Mouse (Mus musculus) adrenal gland, adult 2 months (tissue): ENCODE measurements around the gene Abtb2. TPM values are rescaled to one million over a fixed set of nuclear protein-coding genes. Genes with fewer than 3 reads are reported as not detected.

Experiments
- DNase-seq: peaks from one replicate; pipeline ENCODE4 v3.0.0; 2021
- polyA plus RNA-seq: library from polyadenylated mRNA; depleted of rRNA; stranded (reverse); fragments of >200 nt; gene quantifications from 2 replicates; pipeline ENCODE4 v1.2.3, GENCODE M21; 2012
- total RNA-seq, 2 experiments: library from RNA; stranded (reverse); gene quantifications; 2 replicates each; pipeline ENCODE4 v1.2.3; 2021

Abtb2 gene
- total and polyA plus RNA-seq, 3 experiments: 6.3 to 72.3 (median 36.7) TPM

DNA sequence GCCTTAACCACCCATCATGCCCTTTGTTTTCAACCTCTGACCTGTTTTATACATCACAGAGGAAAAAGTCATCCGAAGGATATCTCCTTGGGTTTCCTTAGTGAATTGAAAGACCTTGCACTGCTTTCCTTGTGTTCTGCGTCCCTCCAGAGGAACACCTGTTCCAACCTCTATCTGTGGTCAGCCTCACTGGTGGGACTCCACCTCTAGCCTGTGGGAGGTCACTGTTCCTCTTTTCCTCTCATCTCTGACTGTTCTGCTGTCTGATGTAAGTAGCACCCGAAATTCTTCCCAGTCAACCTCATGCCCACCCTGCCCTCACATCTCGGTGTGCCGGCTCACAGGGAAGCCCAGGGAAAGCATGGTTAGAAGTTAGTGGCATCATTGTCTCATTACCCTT lies 48.9 kb downstream of the Abtb2 start:
- DNase-seq: no peak

DNA sequence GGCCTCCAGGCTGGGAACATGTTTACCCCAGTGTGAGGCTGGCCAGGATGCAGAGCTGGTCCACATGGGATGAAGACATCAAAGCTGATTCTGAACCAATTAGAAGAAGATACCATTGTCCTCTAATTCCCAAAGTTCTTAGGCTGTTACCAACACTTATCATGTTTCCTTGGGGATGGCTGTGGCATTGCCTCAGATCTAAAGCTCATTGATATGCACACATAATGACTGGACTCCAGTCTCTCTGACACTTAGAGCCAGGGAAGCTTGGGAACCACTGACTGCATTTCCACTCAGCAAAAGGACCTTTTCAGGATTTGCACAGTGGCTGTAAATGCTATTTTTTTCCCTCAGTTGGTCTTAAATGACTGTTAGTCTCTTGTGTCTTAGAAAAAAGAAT lies 52.3 kb downstream of the Abtb2 start:
- DNase-seq: no peak

DNA sequence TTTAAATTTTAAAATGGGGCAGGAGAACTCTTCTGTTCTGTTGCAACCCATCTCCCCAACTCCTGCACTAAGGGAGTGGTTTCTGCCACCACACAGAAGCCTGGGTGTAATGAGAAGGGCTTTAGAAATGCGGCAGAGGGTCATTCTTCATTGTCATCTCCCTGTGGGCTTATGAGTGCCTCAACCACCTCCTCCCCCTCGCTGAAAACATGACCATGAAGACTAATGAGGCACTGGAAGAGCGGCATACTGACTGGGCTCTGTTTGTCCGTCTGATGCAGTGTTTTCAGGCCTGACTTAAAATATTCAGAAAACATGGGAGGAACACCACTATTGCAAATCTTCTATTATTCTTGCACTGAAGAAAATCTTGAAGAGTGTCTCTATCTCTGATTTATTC lies 56.8 kb downstream of the Abtb2 start:
- no peak for DNase-seq

DNA sequence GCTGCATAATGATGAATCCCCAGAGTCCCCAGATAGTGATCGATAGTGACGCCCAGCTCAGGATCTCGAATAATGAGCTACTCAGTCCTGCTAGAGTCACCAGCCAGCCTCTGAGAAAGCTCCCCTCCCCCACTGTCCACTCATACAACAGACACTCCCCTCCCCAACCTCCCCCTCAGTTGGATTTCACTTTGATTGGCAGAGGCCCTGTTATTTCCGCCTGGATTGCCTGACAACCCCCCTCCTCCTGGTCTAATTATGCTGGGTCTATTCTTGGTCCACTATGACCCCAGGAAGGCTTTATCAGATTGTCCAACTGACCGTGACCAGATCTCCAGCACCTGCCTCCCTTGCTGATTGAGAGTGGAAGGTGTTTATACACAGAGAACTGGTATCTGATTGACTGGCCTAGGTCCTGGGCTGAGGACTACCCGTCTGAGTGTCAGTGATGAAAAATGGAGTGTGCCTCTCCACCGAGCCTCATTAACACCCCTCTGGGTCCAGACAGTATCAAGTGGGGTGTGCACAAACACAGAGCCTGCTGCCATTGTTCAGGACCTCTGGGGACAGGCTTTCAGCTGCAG lies 59.3 kb downstream of the Abtb2 start:
- no peak for DNase-seq

DNA sequence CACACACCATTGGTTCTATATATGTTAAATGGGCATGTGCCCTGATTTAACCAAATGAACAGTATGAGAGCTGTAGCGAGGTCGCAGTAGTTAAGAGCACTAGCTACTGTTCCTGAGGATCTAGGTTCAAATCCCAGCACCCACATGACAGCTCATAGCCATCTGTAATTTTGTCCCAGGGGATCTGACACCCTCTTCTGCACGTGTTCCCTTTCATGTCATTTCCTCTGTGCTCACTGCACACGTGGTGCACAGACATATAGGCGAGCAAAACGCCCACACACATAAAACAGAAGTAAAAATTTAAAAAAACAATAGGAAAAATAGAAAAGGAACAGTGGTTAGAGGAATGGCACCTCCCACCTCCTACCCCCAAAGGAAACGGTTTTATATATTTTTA lies 61.0 kb downstream of the Abtb2 start:
- no peak for DNase-seq

DNA sequence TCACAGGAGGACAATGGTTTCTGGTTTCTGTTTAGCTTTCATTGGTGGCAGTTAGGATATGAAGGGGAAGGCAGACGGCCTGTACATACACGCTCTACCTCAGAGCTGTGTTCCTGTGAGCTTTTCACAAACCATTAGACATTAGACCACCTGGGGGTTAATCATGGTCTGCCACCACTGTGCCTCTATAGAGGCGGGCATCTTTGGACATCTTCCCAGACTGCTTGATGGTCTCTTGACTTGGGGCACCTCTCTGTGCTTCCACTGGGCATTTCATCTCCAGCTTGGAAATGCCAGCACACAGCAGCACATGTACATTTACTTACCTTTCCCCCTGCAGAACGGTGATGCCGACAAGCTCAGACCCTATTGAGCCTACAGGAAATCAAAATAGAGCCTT lies 63.8 kb downstream of the Abtb2 start:
- DNase-seq: no peak

DNA sequence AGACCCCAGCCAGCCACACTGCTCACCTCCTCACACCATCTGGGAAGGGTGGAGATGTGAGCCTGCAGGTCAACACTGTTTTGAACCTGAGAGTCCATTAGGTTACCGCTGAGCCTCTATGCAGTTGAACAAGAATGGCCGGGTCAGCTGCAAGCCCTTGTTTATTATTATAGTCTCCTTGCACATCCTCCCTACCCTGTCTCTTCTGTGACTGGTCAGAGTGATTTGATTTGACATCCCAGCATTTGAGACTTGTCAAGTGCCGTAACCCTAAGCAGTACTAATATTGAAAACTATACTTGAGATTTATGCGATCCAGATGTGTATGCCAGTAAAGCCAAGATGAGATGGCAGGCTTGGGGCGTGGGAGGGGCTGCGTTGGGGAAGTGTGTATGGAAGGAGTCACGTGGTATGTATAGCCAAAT lies 65.2 kb downstream of the Abtb2 start:
- no peak for DNase-seq

DNA sequence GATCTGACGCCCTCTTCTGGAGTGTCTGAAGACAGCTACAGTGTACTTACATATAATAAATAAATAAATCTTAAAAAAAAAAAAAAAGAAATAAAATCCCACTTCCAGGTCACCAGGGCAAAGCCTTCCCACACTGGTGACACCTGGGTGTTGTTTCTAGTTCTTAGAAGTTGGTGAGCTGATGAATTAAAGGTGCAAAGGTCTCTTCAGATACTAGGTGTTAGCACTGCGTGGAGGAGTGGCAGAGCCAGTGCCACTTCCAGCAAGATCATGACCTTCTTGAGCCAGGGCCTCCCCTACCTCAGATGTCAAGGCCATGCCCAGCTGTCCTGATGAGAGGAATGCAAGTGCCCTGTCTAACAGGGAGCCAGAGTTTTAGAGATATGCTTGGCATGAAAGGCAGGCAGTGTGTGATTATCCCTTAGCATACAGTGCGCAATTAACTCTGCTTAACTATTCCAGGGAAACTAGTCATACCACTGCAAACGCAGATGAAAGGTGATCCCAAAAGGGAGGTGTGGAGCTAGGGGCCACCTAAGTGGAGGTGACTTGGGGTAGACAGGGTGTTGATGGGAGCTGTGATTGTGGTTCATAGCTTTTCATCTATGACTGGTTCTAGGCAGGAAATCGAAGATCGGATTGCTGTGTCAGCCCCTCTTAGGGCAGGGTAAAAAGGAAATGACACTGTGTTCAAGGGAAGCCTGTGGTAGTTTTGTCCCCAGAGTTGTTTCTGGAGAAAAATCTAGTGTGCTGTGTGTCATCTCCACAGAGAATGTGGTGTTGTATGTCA lies 66.2 kb downstream of the Abtb2 start:
- DNase-seq: no peak

DNA sequence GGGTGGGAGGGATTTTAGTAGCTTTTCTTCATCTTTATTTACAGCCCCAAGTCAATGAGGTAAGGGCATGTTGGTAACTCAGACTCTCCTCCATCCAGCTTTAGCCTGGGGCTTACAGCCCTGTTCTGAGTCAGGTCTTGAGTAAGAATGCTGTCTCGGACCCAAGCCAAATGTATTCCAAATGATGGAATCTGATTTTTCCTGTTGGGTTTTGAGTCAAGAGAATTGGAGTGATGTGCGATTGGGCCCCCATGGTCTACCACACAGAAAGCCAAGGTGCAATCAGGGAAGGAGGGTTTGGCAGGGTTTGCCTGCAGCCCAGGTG lies 66.8 kb downstream of the Abtb2 start:
- no peak for DNase-seq

DNA sequence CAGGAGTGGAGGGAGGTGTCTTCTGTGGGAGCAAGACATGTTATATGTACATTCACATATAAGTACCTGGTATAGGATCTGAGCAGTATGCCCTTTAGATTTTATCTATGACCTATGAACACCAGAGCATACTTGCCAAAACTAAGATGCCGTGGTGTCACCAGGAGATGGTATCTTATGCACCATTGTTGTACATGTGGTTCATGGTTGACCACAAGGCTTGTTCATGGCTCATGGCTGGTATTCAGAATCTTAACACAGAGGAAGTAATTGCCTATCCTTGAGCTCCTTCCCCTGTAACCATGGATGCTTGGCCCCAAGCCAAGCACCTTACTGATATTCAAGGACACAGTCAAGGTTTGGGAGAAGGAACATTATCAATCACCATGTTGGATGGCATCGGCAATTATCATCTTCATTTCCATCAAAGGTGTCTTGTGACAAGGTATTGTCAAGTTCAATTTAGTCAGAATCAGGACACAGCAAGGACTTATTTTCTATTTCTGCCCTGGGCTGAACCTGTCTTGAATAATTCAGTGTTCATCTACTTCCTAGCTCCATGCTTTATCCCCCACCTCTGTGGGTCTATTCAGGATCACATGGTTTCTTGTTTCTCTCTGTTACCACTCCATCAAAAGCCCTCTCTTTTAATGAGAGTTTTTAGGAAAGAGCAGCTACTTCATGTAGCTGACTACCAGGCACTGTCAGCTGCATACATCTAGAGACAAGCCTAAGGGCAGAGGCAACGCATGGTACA lies 69.8 kb downstream of the Abtb2 start:
- DNase-seq: no peak

DNA sequence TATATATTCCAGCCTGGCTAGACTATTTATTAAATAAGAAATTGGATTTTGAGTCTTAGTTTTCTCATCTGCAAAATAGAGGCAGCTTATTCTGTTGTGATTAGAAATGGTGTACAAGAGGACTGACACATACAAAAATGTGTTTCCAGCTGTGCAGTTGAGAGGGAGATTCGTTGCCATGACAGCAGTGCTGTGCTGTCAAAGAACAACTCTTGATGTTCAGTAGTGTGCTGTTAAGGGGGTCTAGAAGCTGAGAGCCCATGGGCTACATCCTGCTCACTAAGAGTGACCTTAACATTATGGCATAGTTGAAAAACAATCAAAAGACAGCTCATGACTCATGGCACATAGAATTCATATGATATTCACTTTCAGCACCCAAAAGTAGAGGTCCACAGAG lies 71.3 kb downstream of the Abtb2 start:
- no peak for DNase-seq

DNA sequence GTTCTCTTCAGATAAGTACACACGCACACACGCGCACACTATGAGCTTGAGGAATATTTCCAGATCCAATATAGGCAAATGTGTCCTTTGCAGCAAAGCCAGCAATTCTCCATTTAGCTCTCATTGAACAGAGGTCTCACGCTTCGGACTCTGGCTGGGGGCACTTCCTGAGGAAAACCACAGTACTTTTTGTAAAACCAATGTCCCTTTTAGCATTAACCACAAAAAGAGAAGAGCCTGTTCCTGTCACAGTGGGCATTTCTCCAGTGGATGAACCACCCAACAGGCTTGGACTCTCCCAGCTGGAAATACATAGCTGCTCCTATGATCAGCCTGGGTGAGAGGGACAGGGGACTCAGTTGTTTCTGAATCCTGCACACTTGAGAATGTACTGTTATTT lies 71.8 kb downstream of the Abtb2 start:
- DNase-seq: no peak

DNA sequence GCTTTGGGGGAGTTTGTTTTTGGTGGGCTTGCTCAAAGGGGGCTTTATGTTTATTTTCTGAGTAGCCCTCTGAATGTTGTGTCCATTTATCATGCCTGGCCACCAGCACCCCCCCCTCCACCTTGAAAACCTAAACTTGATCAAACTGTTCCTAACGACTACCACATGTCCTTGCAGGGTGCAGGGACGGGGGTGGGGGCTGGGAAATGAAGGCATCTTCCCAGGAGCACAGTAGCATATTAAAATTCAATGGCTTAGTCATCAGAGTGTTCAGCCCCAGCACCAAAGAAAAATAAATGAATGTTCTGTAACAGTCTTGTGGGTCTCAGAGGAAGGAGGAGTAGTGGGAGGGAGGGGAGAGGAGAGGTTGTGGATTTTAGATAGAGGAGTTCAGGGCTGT lies 73.6 kb downstream of the Abtb2 start:
- no peak for DNase-seq

DNA sequence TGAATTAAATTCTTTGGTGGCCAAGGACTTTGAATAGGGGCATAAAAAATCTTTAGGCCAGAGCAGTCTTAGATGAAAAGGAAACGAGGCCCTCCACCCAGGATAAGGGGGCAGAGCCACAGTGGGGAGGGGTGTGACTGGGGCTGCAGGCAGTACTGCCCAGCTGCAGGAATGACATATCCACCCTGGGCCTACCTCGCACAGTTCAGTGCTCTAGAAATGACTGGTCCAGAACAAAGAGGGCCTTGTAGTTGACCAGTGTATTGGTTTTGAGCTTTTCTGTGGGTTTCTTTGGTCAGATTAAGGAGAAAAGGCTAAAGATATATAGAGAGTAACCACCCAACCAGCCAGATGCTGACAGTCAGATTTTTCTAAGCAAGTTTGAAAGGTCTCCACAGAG lies 74.8 kb downstream of the Abtb2 start:
- no peak for DNase-seq

DNA sequence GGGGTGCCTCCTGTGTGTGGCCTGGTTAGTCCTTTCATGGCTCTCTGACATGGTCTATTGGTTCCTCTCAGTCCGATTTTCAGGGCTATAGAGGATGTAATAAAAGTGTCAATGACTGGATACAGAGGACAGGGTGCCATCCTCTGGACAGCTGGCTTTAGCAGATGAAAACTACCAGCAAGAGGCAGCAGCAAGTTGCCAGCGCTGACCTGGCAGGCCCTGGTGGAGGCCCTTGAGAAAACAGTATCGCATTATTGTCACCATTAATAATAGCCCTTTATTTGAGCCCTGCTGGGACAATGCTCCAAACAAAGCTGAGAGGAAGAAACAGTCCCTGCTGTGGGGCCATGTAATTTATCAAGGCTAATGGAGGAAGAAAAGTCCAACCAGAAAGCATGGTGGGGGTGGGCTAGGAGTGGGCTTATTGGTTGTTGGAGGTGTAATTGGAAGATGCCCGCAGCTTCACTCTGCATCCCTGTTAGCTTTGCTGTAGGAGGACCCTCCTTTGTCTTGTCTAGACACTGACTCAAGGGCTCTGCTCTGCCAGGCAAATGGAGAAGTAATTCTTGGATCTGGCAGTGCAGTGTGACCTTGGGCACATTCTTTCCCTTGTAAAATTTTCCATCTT lies 77.6 kb downstream of the Abtb2 start:
- peak; percentile 62 for DNase-seq

DNA sequence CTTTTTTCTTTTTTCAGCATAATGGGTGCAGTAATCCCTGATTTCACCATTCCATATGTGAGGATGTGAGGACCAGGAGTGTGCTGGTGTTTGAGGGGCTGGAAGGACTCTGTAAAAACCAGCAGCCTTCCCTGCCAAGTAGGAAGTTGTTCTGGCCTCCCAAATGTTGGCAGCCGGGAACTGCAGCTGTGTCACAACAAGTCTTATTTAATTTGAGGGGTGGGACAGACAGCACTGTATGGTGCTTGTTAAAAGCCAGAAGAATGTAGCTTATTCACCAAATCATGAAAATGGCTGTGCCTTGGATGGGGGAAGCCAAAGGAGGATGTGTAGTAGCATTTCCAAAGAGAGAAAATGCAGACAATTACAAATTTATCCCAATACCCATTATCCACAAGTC lies 78.3 kb downstream of the Abtb2 start:
- DNase-seq: no peak

DNA sequence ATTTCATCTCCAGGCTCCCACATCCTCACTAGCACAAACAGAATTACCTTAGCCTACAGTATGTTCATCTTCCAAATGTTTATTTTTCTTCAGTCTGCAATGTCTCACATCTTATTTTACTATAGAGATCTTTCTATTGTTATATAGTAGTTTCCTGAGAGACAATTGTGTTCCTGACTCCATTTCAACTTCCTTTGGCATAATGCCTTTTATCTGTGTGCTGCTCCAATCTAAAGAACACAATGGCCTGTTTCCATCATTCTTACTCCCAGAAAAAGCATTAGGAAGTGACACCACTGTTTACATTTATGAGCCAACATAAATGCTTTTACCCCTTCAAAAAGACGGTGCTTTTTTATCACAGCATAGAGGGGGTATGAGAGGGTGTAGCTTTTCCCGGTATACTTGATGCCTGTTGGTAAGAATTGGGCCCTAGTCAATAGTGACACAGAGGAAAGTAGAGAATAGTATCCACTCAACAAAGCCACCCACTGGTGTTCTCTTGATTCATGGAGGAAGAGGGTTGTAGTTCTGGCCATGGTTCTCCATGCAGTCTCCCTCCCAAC lies 84.3 kb downstream of the Abtb2 start:
- DNase-seq: no peak

DNA sequence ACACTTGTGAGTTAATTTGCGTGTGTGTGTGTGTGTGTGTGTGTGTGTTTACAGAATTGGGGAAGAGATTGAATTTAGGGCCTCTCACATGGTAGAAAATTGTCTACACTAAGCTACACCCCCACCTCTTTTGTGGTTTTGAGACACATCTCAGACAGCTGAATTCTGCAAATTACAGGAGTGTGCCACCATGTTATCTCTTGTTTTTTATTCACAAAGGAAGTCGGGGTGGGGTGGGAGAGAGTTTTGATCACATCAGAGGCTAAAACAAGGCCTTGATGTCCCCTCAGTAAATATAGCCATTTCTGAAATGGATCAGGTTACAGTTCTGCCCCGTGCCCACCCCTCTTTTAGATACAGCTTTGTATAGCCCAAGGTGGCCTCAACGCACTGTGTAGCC lies 86.0 kb downstream of the Abtb2 start:
- DNase-seq: no peak

DNA sequence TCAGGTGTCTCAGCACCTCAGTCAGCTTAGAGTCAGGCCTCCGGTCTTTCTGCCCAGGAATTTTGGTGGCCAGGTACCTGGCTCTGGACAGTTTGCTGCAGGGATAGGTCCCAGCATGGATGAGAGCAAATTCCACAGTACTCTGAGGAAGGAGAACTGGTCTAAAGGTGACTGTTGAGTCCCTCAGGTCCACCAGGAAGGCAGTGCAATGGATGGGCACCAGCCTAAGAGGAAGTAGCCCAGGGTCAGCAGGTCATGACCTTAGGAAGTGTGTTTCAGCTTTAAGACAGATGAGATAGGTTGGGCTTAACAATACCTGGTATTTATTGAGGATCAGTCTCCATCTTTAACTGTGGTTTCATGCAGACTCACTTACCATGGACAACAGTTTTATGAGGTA lies 88.9 kb downstream of the Abtb2 start:
- DNase-seq: no peak

DNA sequence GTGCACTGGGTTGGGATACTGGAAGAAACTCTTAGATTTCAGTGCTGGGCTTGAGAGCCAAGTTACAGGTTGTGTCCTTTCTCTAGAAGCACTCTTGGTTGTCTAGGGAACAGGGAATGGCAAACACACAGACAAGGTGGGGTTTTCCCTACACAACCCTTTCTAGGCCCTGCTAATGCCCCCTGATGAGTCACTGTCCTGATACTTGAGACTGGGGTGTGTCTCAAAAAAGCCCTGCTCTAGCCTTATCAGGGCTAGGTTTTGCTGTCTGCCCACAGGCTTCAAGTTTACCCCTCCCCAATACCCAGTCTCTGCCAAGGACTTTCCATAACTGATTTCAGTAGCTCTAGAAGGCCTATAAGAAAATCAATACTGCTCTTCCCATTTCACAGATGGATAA lies 89.9 kb downstream of the Abtb2 start:
- DNase-seq: no peak

DNA sequence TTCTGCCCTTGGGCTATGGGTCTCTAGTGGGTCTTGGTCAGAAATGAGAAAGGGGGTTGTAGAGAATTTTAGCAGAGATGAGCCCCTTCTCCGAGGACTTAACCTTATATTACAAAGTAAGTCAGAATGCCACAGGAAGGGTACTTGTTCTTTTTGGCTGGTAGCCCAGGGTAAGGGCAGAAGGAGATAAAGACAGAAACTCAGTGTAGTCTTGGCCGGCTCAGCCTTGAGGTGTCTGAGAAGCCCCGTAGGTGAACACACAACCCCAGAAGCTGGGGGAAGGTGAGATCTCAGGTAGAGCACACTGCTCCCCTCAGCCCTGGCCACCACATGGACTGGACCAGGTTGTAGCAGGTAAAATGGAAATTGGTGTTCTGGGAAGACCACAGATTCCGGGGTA lies 93.1 kb downstream of the Abtb2 start:
- DNase-seq: no peak

DNA sequence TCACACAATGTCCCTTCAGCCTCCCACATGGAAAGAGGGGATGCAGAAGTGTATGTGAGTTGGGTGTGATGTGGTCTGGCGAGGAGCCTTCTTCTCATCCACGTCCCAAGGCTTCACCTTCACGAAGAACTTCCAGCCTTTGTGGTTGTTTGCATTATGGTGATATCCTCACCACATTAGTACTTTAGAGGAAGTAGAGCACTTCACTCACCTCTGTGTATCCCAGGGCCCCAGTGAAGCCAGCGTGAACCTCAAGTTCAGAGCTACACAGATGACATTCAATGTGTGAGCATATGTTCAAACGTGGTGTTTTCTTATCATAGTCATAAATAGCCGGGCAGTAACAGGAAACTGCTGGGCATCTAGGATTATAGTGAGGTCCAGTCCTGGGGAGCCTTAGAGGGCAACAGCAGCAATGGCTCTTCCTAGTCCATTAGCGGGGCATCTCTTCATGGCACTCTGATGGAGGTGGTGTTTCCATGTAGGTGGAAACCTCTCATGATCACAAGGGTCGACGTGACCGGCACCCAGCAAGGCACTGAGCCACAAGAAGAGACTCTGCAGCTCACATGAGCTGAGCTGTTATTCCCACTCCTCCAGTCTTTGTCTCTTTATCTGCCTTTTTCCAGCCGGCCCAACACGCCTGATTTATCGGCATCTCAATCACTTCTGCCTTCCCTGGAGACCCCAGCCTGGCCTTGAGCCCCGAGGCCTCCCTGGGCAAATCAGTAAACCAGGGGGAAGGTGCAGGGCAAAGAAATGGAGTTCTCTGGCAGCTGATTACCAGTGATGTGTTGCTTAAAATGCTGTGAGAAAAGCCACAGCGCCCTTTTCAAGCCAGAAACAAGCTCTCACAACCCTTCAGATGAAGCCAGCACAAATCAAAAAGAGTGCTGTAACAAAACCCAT lies 93.8 kb downstream of the Abtb2 start:
- DNase-seq: no peak
